Mouse (Mus musculus) E14TG2a.4 (cell line): ENCODE data around the gene BC048562.

Experiments
- CTCF ChIP-seq: conservative IDR thresholded peaks from 2 replicates; pipeline ENCODE4 v1.5.1; 2014; ENCODE audit warnings: low read length
- NANOG ChIP-seq: IDR thresholded peaks from 2 replicates; pipeline ENCODE4 v1.6.1; 2014; ENCODE audit warnings: borderline replicate concordance, low read length, mixed read lengths

GRCm38 (mm10) chr9:108428384-108428783 lies 7.9 kb upstream of the BC048562 start, which contains the start of gene Ccdc36:
- no peak for TF ChIP-seq CTCF
- no peak for TF ChIP-seq NANOG
